Mouse (Mus musculus) layer of hippocampus, adult 11-12 months (tissue): ENCODE results near the gene 2300002M23Rik.

Experiments
- DNase-seq: peaks from one replicate; pipeline ENCODE4 v3.0.0; 2022; ENCODE audit warnings: low spot score

The 2300002M23Rik gene

DNA sequence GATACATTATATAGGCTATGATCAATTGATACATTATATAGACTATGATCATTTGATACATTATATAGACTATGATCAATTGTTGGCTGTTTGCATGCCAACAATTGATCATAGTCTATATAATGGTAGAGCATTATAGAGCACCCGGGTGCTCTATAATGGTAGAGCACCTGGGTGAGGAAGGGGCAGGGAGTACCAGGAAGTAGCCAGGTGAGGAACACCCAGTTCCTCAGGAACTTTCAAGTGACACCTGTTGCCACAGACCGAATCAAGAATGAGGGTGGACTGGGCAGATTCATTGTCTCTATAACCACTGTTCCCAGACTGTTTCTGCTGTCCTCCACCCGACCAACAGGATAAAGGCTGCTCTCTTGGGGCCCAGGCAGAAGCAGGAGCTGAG is at the start of gene 2300002M23Rik:
Gene 2300002M23Rik (plus strand): TSS at position 301 of the 400 bp plus-strand sequence.
- DNase-seq = no peak

DNA sequence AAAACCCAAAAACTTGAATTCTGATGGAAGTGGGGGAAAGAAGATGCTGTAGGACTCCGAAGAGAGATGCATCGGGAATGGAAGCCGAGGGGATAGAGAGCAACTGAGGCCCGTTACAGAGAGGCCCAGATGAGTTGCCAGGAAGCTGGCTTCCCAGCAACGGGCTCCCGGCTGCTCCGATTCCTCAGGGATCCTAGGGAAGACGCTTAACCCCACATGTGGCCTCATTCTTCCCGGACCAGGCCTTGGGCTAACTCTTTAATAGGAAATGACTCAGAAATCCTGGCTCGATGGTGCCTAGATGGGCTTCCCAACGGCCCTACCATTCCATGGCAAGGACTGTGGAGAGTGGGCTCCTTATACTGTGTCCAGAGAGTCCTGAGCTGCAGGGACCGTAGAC is 49.7 kb upstream of the 2300002M23Rik start:
- no peak for DNase-seq

DNA sequence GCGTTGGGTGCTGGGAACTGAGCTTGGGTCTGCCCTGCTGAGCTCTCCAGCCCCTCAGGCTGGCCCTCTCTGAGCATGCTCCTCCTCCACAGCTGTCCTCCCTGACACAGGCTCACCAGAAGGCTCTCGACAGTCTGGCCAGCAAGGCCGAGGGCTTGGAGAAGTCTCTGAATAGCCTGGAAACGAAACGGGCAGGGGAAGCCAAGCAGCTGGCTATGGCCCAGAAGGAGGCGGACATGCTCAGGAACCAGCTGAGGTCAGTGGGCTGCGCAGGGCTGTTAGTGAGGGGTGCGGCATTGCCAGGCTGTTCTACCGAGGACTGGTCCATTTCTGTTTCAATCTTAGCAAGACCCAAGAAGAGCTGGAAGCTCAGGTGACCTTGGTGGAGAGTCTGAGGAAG is 42.9 kb upstream of the 2300002M23Rik start:
- DNase-seq = no peak

DNA sequence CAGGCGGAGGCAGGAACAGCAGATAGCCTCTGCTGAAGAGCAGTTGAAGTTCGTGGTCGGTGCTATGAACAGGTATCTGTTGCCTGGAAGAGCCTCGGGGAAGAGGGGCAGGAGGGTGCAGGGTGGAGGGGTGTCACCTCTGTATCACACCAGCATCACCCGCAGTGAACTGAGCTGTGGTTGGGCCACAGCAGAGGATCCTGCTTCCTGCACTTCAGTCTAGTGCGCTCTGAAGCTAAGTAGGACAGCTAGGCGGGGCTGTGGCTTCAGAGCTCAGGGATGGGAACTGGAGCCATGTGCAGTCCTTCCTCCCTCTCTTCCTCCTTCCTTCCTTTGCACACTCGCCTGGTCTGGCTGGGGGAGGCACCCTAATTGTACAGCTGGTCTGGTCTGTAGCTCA is 40.6 kb upstream of the 2300002M23Rik start:
- no peak for DNase-seq

DNA sequence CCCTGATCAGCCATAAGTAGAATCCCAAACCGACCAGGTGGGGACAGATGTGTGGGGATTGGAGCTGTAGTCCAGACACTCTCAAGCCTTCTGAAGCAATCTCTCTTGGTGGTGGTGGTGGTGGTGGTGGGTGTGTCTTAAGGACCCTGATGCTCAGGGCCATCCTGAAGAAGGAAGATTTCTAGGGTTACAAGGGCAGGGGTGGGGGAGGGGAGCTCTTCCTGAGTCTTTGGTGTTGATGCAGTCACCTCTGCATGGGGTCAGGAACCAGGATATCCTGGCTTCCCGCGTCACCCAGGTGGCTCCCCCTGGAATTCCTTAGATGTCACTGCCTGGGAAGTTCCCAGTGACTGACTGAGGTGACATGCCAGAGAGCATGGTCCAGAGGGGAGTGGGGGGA is 34.9 kb upstream of the 2300002M23Rik start:
- no peak for DNase-seq

DNA sequence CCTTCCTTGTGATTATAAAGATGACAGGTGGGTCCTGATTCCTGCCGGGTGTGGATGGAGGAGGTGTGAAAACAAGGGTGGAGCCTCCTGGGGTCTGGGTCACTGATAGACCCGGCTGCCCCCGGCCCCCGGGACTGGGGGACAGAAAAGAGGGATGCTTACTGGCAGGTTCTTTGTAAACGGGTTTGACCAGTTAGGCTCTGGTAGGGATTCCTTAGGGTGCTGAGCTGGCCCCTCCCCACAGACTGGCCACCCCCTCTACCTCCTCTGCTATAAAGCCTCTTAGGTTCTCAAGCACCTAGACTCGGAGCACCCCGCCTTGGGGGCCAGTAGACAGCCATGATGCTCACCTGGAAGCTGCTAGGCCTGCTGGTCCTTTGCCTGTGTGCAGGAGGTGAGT is 34.3 kb upstream of the 2300002M23Rik start, which contains the start of gene Psors1c2:
Gene Psors1c2 (plus strand): TSS at position 301 of the 400 bp plus-strand sequence.
- DNase-seq = no peak

DNA sequence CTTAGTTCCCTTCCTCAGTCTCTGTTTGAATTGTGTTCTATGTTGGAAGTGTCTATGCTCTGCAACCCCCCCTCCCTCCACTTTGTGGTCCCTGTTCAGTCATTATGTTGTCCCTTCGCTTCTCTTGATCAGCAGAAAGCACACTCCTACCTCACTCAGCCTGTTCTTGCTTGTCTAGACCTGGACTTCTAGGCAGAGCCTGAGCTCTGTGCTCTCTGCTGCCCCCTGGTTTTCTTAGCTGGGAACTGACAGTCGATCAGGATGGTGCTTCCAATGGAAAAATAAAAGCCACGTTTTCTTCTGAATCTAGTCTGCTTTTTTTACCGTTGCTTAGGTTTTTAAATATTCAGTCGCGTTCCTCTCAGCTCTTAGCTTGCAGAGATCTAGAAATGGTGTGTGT is 32.9 kb upstream of the 2300002M23Rik start:
- DNase-seq = peak; percentile 83

DNA sequence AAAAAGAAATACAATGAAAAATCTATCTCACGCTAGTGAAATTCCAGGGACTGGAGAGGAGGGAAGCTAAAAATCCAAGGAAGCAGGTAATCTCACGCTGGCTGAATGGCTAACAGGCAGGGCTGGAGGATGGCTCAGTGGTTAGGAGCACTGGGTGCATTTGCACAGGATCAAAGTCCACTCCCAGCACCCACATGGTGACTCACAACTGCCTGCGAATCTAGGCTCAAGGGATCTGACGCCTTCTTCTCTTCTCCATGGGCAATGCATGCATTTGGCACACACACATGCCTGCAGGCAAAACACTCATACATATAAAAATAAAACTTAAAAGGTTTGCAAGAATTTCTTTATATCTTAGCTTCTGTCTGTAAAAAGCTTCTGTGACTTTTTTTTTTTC is 29.8 kb upstream of the 2300002M23Rik start:
- DNase-seq = no peak

DNA sequence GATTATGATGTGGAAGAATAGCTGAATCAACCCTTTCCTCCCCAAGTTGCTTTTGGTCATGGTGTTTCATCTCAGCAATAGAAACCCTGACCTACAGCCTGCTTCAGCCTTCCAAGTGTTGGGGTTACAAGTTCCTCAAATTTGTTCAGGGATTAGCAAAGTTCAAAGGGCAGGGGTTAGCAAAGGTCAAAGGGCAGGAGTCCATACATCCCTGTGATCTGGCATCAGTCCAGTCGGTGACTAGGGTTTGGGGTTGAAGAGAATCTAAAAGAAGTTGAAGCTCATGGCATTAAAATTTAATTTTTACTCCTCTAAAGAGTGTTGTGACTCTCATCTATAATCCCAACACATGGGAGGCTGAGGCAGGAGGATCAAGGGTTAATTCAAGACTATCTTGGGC is 28.8 kb upstream of the 2300002M23Rik start:
- no peak for DNase-seq

DNA sequence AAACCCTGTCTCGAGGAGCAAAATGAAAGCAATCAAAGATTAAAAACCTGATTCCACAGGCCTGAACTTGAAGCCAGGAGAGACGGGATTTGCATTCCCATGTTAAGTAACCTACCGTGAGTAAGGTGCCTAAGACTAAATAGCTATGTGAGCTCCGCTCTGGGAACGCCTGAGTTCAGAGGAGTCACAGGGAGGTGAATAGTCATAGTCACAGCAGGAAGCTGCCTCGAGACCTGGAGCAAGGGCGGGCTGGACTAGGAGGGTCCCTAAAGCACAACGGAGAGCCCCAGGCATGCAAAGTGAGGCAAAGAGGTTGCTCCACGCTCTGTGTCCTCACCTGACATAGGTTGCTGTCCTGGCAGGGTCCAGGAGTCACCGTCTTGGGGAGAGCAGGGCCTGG is 27.7 kb upstream of the 2300002M23Rik start:
- DNase-seq = no peak

DNA sequence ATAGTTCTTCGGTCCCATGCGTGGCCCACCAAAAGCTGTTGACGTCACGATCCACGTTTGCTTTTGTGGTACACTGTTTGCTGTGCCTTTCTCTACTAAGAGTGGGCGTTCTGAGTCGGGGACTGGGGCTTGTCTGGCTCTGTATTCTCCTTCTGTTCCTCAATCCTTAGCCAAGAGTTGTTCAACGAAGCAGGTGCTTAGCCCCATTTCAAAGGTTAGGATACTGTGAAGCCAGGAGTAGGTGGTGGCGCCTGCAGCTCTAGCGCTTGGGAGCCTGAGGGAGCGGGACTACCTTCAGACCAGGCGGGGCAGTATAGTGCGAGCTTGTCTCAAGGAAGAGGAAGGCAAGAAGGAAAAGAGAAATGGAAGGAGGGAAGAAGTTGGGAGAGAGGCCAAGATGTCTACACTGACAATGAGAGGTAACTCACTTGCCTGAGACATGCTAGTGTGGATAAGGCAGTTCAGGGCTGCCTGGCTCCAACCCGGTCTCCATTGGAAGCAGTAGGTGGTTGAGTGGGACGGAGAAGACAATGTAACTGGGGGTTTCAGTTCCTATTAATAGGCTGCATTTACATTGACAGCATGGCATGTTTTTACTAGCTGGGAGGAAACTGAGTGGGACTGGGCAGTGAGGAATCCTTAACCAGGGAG is 24.4 kb upstream of the 2300002M23Rik start:
- DNase-seq = no peak

DNA sequence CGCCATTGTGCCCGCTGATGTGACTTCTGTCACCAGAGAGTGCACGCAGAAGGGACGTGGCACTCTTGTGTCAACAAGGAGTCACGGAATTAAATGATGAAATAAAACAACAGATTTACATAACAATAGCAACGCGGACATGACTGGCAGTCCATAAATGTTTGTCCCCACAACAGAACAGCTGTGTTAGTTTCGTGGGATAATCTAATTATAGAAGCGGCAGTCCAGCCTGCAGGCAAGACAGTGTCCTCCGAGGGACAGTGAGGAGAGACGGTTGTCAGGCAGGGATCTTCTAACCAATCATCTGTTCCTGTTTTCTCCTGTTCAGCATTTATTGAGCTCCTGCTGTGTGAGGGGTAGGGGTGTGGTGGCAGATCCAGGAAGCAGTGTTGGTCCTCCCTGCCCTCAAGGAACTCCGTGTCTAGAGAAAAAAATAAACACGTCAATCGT is 23.8 kb upstream of the 2300002M23Rik start:
- DNase-seq = no peak

DNA sequence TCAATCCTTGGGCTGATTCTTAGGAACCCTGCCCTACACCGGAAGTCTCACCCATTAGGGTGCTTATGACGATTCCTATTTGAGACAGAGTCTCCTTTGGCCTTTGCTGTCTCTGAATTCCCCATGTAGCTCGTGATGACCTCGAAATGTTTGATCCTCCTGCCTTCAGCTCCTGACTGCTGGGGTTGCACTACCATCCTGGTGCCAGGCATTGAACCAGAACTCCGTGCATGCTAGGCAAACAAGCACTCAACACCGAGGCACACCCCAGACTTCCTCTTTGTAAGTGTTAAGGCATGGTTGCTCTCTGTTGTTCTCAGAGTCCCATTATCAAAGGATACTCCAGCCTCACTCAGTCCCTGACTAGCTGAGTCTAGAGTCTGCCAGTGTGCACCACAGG is 23.2 kb upstream of the 2300002M23Rik start:
- DNase-seq = no peak

DNA sequence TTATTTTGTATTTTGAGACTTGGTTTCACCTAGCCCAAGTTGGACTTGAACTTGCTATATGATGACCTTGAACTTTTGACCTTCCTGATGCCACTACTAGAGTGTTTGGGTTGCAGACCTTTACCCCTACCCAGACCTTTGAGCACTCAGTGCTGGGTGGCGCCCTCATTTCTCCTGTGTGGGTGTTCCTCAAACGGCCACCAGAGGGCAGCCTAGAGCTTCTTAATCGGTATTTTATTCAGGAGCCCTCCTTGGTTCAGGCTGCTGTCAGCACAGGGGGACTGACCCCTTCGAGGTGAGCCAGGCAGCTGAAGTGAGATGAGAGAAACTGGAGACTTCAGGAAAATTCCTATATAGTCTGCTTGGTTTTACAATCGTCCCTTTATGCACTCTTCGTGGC is 22.6 kb upstream of the 2300002M23Rik start:
- DNase-seq = peak; percentile 53

DNA sequence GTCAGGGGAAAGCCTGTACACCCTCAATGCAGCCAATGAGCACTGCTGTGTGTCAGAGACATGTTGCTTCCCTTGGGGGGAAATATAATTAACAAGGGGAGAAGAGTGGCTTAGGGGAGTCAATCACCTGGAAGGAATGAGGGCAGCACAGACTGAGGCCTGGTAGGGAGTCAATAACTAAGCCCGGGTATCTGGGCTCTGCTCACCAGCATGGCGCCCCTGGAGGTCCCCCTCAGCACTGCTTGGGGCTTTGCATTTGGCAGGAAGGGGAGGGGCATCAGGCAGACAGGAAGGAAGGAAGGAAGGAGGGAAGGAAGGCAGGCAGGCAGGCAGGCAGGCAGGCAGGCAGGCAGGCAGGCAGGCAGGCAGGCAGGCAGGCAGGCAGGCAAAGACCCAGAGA is 19.8 kb upstream of the 2300002M23Rik start:
- no peak for DNase-seq

DNA sequence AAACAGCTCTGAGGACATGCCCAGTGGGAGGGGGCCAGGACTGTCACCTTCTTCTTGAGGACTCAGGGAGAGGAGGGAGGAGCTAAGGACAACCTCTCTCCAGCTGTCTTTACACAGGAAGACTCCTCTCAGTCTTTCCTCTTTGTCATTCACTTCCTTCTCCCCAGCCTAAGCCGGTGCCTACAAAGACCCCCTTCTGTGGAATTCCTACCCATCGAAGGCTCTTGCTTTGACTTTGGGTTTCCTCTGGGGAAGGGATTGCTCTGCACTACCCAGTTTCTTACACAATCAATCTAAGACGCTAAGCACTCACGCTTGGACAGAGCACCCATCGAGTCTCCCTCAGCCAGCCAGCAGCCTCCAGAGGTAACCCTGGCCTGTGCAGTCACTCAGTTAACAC is 18.6 kb upstream of the 2300002M23Rik start:
- DNase-seq = no peak

DNA sequence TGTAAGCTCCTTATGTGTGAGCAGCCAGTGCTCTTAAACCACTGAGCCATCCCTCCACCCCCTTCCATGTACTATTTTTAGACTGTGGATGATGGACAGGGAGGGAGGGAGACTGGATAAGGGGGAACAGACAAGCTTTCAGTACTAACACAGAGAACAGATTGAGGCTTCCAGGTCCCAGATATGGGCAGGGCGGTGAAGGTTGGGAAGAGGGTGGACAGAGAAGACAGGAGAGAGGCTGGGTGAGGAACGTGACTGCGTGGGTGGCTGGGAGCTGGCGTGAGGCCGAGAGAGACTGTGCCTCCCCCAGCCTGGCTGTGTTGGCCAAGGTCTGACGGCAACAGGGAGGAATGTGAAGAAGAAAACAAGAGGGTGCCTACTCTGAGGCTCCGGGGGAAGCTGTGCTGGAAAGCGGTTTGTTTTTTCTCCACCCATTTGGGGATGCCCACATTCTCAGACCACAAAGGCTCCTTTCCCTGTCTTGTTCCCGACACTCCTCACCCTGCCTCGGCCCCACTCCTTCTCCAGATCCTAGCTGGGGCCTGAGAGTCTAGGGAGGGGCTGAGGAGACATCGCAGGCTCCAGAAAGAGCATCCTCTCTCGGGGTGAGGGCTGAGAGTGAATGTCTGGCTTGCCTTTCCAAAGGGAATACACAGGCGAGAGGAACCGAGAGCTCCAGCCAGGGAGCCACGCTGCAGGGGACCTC is 17.7 kb upstream of the 2300002M23Rik start:
- DNase-seq = peak; percentile 65

DNA sequence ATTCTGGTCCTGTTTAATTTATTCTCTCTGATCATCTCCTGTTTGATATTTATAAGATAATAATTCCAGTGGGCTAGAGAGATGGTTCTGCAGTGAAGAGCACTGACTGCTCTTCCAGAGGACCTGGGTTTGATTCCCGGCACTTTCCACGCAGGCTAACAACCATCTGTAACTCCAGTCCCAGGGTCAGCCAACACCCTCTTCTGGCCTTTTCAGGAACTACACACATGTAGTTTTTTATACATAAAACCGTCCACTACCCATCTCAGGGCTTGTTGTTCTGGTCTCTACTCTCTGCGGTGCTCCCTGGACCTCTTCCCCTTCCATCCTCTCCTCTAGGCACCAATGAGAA is 17.1 kb upstream of the 2300002M23Rik start:
- no peak for DNase-seq

DNA sequence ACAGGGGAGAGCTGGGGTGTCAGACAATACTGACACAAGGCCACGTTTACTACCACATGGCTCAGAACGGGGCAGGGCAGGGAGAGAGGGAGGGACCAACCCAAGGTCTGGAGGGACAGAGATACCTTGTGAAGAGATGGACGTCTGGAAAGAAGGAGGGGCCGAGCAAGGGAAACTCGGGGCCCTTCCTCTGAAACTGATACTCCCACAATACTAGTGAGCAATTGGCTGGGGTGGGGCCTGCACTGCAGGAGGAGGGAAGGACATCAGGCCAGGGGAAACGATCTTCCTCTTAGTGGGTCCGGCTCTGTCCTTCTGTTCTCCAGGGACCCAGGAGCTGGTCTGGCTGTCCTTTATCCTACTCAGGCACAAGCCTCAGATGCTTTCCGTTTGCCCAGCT is 16.4 kb upstream of the 2300002M23Rik start:
- no peak for DNase-seq

DNA sequence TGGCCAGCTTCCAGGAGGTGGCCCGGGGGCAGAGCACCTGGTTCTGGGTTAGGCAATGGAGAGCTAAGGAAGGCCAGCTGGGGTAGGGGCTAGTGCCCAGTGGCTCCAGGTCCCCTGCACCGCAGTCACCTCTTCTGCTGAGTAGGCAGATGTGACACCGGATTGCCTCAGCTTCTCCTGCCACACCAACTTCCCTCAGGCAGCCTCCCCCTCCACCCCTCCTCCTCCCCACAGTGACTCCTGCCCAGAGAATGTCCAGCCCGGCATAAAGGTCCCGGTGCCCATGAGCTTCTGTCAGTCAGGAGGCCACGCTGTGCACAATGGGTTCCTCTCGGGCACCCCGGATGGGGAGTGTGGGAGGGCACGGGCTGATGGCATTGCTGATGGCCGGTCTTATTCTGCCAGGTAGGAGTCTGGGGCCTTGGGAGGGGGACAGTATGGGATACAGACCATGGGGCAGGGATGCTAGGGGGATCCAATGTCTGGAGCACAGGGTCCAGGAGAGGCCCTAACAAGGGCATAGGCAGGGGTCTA is 15.3 kb upstream of the 2300002M23Rik start, which contains the start of gene Cdsn:
Gene Cdsn (plus strand): TSS at position 248 of the 534 bp plus-strand sequence.
- DNase-seq = no peak

DNA sequence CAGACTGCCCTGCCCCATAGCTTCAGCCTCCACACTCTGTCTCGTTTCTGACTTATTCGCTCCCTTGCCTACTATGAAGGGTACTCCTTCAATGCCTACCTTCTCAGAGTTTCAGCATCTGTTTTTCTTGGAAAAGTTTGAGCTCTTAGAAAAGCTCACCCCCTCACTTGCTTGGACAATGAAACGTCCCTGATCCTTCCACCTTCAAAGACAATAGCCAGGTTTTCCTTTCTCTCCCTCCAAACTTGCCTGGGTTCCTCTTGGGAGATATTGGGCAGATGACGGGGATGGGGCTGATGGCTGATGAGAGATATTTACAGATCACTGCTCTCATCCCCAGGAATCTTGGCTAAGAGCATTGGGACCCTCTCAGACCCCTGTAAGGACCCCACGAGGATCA is 12.9 kb upstream of the 2300002M23Rik start:
- DNase-seq = no peak

DNA sequence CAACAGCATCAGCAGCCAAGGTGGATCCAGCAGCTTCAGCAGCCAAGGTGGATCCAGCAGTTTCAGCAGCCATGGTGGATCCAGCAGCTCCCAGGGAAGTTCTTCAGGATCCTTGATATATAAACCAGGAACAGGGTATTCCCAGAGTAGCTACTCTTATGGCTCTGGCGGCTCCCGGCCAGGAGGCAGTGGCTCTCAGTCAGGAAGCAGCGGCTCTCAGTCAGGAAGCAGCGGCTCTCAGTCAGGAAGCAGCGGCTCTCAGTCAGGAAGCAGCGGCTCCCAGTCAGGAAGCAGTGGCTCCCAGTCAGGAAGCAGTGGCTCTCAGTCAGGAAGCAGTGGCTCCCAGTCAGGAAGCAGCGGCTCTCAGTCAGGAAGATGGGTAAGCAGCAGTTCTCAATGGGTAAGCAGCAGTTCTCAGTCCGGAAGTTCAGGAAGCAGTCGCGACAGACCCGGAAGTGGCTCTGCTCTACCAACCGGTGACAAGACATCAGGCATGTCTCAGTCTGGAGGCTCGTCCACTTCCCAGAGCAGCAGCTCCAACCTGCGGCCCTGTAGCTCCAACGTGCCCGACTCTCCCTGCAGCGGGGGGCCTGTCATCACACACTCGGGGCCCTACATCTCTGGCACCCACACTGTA is 12.4 kb upstream of the 2300002M23Rik start:
- DNase-seq = no peak

DNA sequence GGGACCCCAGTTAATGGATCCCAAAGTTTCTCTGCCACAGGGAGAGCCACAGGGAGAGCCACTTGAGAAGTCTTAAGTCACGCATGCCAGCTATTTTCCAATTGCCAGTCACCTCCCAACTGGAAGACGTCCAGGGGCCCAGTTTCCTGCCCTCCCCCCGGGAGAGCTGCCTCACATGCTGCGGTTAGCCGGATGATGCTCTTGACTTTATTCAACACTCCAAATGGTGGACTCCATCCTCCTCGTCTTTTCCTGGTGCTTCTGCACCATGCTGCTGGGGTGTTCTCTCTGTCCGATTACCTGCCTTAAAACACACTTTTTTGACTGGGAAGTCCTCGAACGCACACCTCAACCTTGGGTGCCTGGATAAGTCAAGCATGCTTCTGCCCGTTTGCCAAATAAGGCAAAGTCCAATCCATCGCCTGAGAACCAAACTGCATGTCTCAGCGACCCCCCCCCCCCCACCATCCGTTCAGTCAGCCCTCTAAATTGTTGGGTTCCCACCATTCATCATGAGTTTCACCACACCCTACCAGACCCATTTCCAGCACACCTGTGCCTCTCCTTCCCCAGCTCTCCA is 11.0 kb upstream of the 2300002M23Rik start:
- DNase-seq = no peak
